Mouse (Mus musculus): ENCODE data around the gene Unc45a. TPM values are rescaled to one million over a fixed set of nuclear protein-coding genes. Genes with fewer than 3 reads are reported as not detected.

The Unc45a gene
- polyA plus RNA-seq, 1 experiment from 2014 or later = 36.8 TPM

DNA sequence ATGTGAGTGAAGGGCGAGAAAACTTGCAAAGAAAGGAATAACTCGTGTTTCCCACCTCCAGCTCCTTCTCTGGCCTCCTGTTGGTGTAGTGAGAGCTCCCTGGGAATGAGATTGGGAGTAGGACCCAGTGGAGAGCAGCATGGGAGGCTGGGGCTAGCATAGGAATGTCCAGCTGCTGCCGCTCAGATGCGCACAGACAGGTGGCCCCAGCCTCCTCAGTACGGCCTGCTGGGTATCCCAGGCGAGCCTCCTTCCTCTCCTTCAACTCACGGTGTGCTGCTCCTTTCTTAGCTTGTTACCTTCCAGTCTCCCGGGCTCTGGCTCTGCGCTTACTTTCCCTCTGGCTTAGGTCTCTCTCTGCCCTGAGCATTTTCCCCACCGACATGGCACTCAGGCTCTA, 60.8 kb downstream of the Unc45a start:
- 83% methylated on average over 10 of the region's 10 CpGs for WGBS
- H3K36me3 ChIP-seq (ENCODE audit: control insufficient read depth, insufficient read depth, low read length) = peaks cover 15% of the 10 kb centered on the region

DNA sequence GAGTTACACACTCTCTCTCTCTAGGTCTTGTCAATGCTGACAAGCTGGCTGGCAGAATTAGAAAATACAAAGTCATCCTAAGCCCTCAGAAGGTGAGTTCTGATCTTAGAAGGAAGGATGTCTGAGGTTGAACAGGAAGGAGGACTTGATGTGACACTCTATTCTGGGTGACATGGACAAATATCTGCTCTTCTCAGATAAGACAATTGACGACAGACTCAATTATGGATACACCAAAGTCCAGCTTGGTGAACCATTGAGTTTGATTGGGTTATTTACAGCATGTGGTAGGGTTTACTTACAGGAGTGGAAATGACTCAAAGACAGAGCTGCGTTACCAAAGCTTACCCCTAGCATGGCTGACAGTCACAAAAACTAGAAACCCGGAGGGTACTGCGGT, 64.4 kb downstream of the Unc45a start:
- ATAC-seq (ENCODE audit: insufficient read depth, low FRiP score, low TSS enrichment) (no peak), DNase-seq (ENCODE audit: low spot score) (no peak)
- Histone ChIP-seq H3K4me3 (ENCODE audit: low read depth, low read length) (no peak overlapping the region), H3K36me3 (ENCODE audit: control insufficient read depth, insufficient read depth, low read length) (peaks cover 29% of the 10 kb centered on the region), H3K4me1 (ENCODE audit: control insufficient read depth, insufficient read depth, low read length) (no peaks in the 10 kb centered on the region), H3K27ac (ENCODE audit: low read depth, low read length) (no peak overlapping the region), H3K9ac (ENCODE audit: low read length) (no peak overlapping the region), H3K27me3 (ENCODE audit: control insufficient read depth, insufficient read depth, low read length) (no peaks in the 10 kb centered on the region), H3K9me3 (ENCODE audit: control insufficient read depth, low read length) (peaks cover 10% of the 10 kb centered on the region), H3K4me2 (ENCODE audit: low read depth) (no peak overlapping the region)
- 94% methylated on average over 4 of the region's 4 CpGs for WGBS

More for the DNA sequence above, 60.8 kb downstream of the Unc45a start:
- Histone ChIP-seq H3K4me3 (ENCODE audit: low read depth, low read length) (no peak overlapping the region), H3K9ac (ENCODE audit: low read length) (no peak overlapping the region), H3K9me3 (ENCODE audit: control insufficient read depth, low read length) (peaks cover 3% of the 10 kb centered on the region; the same call in 1 of the 2 replicates), H3K4me1 (ENCODE audit: control insufficient read depth, insufficient read depth, low read length) (no peaks in the 10 kb centered on the region), H3K27ac (ENCODE audit: low read depth, low read length) (no peak overlapping the region), H3K27me3 (ENCODE audit: control insufficient read depth, insufficient read depth, low read length) (no peaks in the 10 kb centered on the region), H3K4me2 (ENCODE audit: low read depth) (no peak overlapping the region)
- DNase-seq (ENCODE audit: low spot score) (no peak), ATAC-seq (ENCODE audit: insufficient read depth, low FRiP score, low TSS enrichment) (no peak)

Other genes starting within 250 kb of the Unc45a start
- 371 and 381 TPM in 2 replicates for gene Idh2, start 225.6 kb downstream of the Unc45a start, polyA plus RNA-seq (2014; fragmentation: Nextera tagmentation; extraction: Ambion mirVana)
- gene Sema4b, start 154.2 kb downstream of the Unc45a start, polyA plus RNA-seq (2014; fragmentation: Nextera tagmentation; extraction: Ambion mirVana) = 10.5 and 12.1 TPM in 2 replicates
- 53.2 and 65.5 TPM in 2 replicates for gene Cib1, start 108.2 kb downstream of the Unc45a start, polyA plus RNA-seq (2014; fragmentation: Nextera tagmentation; extraction: Ambion mirVana)
- 4.5 and 4.9 TPM in 2 replicates for gene Gdpgp1, start 108.1 kb downstream of the Unc45a start, polyA plus RNA-seq (2014; fragmentation: Nextera tagmentation; extraction: Ambion mirVana)
- 1.3 and 2.1 TPM in 2 replicates for gene Ttll13, start 94.6 kb downstream of the Unc45a start, polyA plus RNA-seq (2014; fragmentation: Nextera tagmentation; extraction: Ambion mirVana)
- gene Ngrn, start 79.8 kb downstream of the Unc45a start, polyA plus RNA-seq (2014; fragmentation: Nextera tagmentation; extraction: Ambion mirVana) = 42.9 and 43.3 TPM in 2 replicates
- gene Vps33b, start 71.4 kb downstream of the Unc45a start, polyA plus RNA-seq (2014; fragmentation: Nextera tagmentation; extraction: Ambion mirVana) = 15.1 and 15.8 TPM in 2 replicates
- gene Prc1, start 46.6 kb downstream of the Unc45a start, polyA plus RNA-seq (2014; fragmentation: Nextera tagmentation; extraction: Ambion mirVana) = 179 and 183 TPM in 2 replicates
- gene Rccd1, start 16.6 kb downstream of the Unc45a start, polyA plus RNA-seq (2014; fragmentation: Nextera tagmentation; extraction: Ambion mirVana) = 12.0 and 12.8 TPM in 2 replicates
- gene Hddc3, start 2.1 kb upstream of the Unc45a start, polyA plus RNA-seq (2014; fragmentation: Nextera tagmentation; extraction: Ambion mirVana) = 22.1 and 26.3 TPM in 2 replicates
- 9.7 and 11.2 TPM in 2 replicates for gene Man2a2, start 30.4 kb upstream of the Unc45a start, polyA plus RNA-seq (2014; fragmentation: Nextera tagmentation; extraction: Ambion mirVana)
- 7.1 and 7.7 TPM in 2 replicates for gene Fes, start 46.9 kb upstream of the Unc45a start, polyA plus RNA-seq (2014; fragmentation: Nextera tagmentation; extraction: Ambion mirVana)
- gene Furin, start 64.4 kb upstream of the Unc45a start, polyA plus RNA-seq (2014; fragmentation: Nextera tagmentation; extraction: Ambion mirVana) = 4.9 and 5.8 TPM in 2 replicates
- gene Blm, start 194.1 kb upstream of the Unc45a start, polyA plus RNA-seq (2014; fragmentation: Nextera tagmentation; extraction: Ambion mirVana) = 34.5 and 37.6 TPM in 2 replicates